Mouse (Mus musculus) liver, embryonic 16.5 days (tissue): ENCODE measurements around the gene Rab4a. TPM values are rescaled to one million over a fixed set of nuclear protein-coding genes. Genes with fewer than 3 reads are reported as not detected.

ENCODE experiments used
- ATAC-seq: fragments of 200-750 bp; cut with Nextera tagmentation; 2 replicates; pipeline ENCODE4 v1.8.0; 2017; ENCODE audit warnings: low read depth, mild to moderate bottlenecking, moderate number of reproducible peaks, moderate library complexity
- H3K27ac ChIP-seq: fragments of 300-500 bp; sonication (generic); 2 replicates; pipeline ENCODE4 v1.5.1; 2014; ENCODE audit warnings: mild to moderate bottlenecking, low read length
- H3K27me3 ChIP-seq: fragments of 300-500 bp; sonication (generic); 2 replicates; pipeline ENCODE4 v1.6.1; 2014; ENCODE audit warnings: low read depth, low read length, mixed read lengths; ENCODE audit not compliant: control insufficient read depth, insufficient read depth
- H3K36me3 ChIP-seq: fragments of 300-500 bp; sonication (generic); 2 replicates; pipeline ENCODE4 v1.6.1; 2014; ENCODE audit warnings: mild to moderate bottlenecking; ENCODE audit not compliant: control insufficient read depth, insufficient read depth
- H3K4me1 ChIP-seq: fragments of 300-500 bp; sonication (generic); 2 replicates; pipeline ENCODE4 v1.6.1; 2014; ENCODE audit warnings: low read depth, low read length, mixed read lengths; ENCODE audit not compliant: control insufficient read depth
- H3K4me2 ChIP-seq: fragments of 300-500 bp; sonication (generic); 2 replicates; pipeline ENCODE4 v1.6.1; 2014; ENCODE audit warnings: low read depth, low read length, mixed read lengths
- H3K4me3 ChIP-seq: fragments of 300-500 bp; sonication (generic); 2 replicates; pipeline ENCODE4 v1.5.1; 2014; ENCODE audit warnings: low read depth, mild to moderate bottlenecking, low read length
- H3K9ac ChIP-seq: fragments of 300-500 bp; sonication (generic); 2 replicates; pipeline ENCODE4 v1.6.1; 2014; ENCODE audit warnings: low read depth, low read length
- H3K9me3 ChIP-seq: fragments of 300-500 bp; sonication (generic); replicated peaks from 2 replicates; pipeline ENCODE4 v1.6.1; 2016; ENCODE audit warnings: low read length; ENCODE audit not compliant: control insufficient read depth
- WGBS: fragments of 180-500 bp; shearing (Covaris S2); extraction: QIAGEN DNeasy Blood & Tissue Kit; methylation state at CpG from one replicate; pipeline ENCODE4 v1.1.7; 2014; ENCODE audit not compliant: insufficient replicate concordance; 5-methylcytosine and 5-hydroxymethylcytosine counted together
- polyA plus RNA-seq: library from polyadenylated mRNA; unstranded; fragments of >200 nt; fragmentation: Nextera tagmentation; extraction: Ambion mirVana; gene quantifications from 2 replicates; pipeline ENCODE4 v1.2.1, GENCODE M21; 2015

Gene Rab4a
- polyA plus RNA-seq, 1 experiment from 2014 or later = 37.8 TPM

GRCm38 (mm10) chr8:123857361-123857760 is 51.6 kb downstream of the Rab4a start:
- 0 out of 2 replicates have a peak overlapping the region, but pooled peaks have one; percentile 98 for H3K9ac ChIP-seq

GRCm38 (mm10) chr8:123858574-123858940 is 52.8 kb downstream of the Rab4a start:
- H3K4me3 ChIP-seq = peak overlapping the region; percentile 99
- peaks cover 29% of the 10 kb centered on the region for H3K27me3 ChIP-seq
- no peaks in the 10 kb centered on the region for H3K36me3 ChIP-seq
- H3K27ac ChIP-seq = peak overlapping the region; percentile 91
- H3K4me2 ChIP-seq = peak overlapping the region; percentile 99
- peak overlapping the region; percentile 98 for H3K9ac ChIP-seq
- no peak for ATAC-seq
- H3K9me3 ChIP-seq = 0 out of 2 replicates have a peak, but pooled peaks cover 2% of the 10 kb centered on the region
- H3K4me1 ChIP-seq = peaks cover 18% of the 10 kb centered on the region
- 2% methylated on average over 17 of the region's 17 CpGs for WGBS

More at GRCm38 (mm10) chr8:123857361-123857760, 51.6 kb downstream of the Rab4a start:
- no peak overlapping the region for H3K27ac ChIP-seq
- H3K4me1 ChIP-seq = peaks cover 18% of the 10 kb centered on the region
- H3K4me2 ChIP-seq = peak overlapping the region; percentile 99
- no peak for ATAC-seq
- H3K27me3 ChIP-seq = peaks cover 19% of the 10 kb centered on the region
- no peaks in the 10 kb centered on the region for H3K36me3 ChIP-seq
- H3K9me3 ChIP-seq = 0 out of 2 replicates have a peak, but pooled peaks cover 2% of the 10 kb centered on the region
- 69% methylated on average over 3 of the region's 3 CpGs for WGBS
- peak overlapping the region; percentile 99 for H3K4me3 ChIP-seq

GRCm38 (mm10) chr8:123858941-123859647 is 53.3 kb downstream of the Rab4a start:
- ATAC-seq = peak; percentile 98
- no peaks in the 10 kb centered on the region for H3K36me3 ChIP-seq
- peak overlapping the region; percentile 99 for H3K4me2 ChIP-seq
- H3K9ac ChIP-seq = peak overlapping the region; percentile 98
- peak overlapping the region; percentile 99 for H3K4me3 ChIP-seq
- under 1% methylated on average over 78 of the region's 79 CpGs for WGBS
- H3K27me3 ChIP-seq = peaks cover 34% of the 10 kb centered on the region
- H3K27ac ChIP-seq = peak overlapping the region; percentile 91
- H3K4me1 ChIP-seq = peaks cover 18% of the 10 kb centered on the region
- H3K9me3 ChIP-seq = 0 out of 2 replicates have a peak, but pooled peaks cover 2% of the 10 kb centered on the region

- peak within 1 kb of the TSS; percentile 91 for H3K27ac ChIP-seq
- peak; percentile 60 for ATAC-seq
- H3K9ac ChIP-seq = peak within 1 kb of the TSS; percentile 98
- H3K4me1 ChIP-seq = peaks cover 18% of the 10 kb centered on the region
- H3K4me2 ChIP-seq = peak within 1 kb of the TSS; percentile 99
- 0 out of 2 replicates have a peak, but pooled peaks cover under 1% of the 10 kb centered on the region for H3K9me3 ChIP-seq
- no peaks in the 10 kb centered on the region for H3K36me3 ChIP-seq
- H3K27me3 ChIP-seq = peaks cover 36% of the 10 kb centered on the region
- under 1% methylated on average over 48 of the region's 48 CpGs for WGBS
- H3K4me3 ChIP-seq = peak within 1 kb of the TSS; percentile 99
Measured at GRCm38 (mm10) chr8:123859648-123860259, 54.0 kb downstream of the Rab4a start, which contains the start of gene Ccsap. Gene Ccsap, minus strand, starts transcription at chr8:123860209.

GRCm38 (mm10) chr8:123860386-123860785 is 54.6 kb downstream of the Rab4a start:
- H3K4me2 ChIP-seq = peak overlapping the region; percentile 99; the same call in 1 of the 2 replicates
- H3K27ac ChIP-seq = no peak overlapping the region
- H3K4me1 ChIP-seq = peaks cover 18% of the 10 kb centered on the region
- no peaks in the 10 kb centered on the region for H3K9me3 ChIP-seq
- peak overlapping the region; percentile 99 for H3K4me3 ChIP-seq
- 56% methylated on average over 4 of the region's 4 CpGs for WGBS
- no peak overlapping the region for H3K9ac ChIP-seq
- ATAC-seq = no peak
- no peaks in the 10 kb centered on the region for H3K36me3 ChIP-seq
- H3K27me3 ChIP-seq = peaks cover 36% of the 10 kb centered on the region

- Histone ChIP-seq H3K27me3 (peaks cover 27% of the 10 kb centered on the region), H3K4me1 (no peaks in the 10 kb centered on the region), H3K27ac (no peak overlapping the region), H3K4me3 (no peak overlapping the region), H3K9ac (no peak overlapping the region), H3K4me2 (no peak overlapping the region), H3K9me3 (no peaks in the 10 kb centered on the region), H3K36me3 (no peaks in the 10 kb centered on the region)
- WGBS = 63% methylated on average over 7 of the region's 7 CpGs
- no peak for ATAC-seq
Measured at GRCm38 (mm10) chr8:123865786-123866185, 60.0 kb downstream of the Rab4a start.

GRCm38 (mm10) chr8:123866971-123867370 is 61.2 kb downstream of the Rab4a start:
- H3K4me2 ChIP-seq = no peak overlapping the region
- H3K4me3 ChIP-seq = no peak overlapping the region
- no peaks in the 10 kb centered on the region for H3K4me1 ChIP-seq
- no peak overlapping the region for H3K27ac ChIP-seq
- WGBS = 37% methylated on average over 5 of the region's 5 CpGs
- ATAC-seq = no peak
- peaks cover 20% of the 10 kb centered on the region for H3K27me3 ChIP-seq
- no peaks in the 10 kb centered on the region for H3K36me3 ChIP-seq
- H3K9me3 ChIP-seq = no peaks in the 10 kb centered on the region
- no peak overlapping the region for H3K9ac ChIP-seq

DNA sequence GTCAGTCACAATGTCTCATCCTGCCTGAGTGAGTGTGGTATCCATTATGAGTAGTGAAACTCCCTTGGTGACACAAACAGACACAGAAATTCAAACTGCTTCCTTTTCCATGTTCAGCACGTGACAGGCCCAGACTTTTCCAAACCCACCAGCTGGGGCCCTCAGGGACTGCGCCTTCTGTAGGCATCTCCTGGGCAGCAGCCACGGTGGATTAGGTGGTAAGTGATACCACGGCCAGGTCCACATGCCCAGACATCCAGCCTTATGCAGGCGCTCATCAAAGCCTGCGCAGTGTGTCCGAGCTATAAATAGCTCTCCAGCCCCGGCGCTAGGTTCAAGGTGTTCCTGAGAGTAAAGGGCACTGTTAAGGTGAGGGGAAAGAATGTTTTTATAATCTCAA is 66.3 kb downstream of the Rab4a start:
- 59% methylated on average over 9 of the region's 9 CpGs for WGBS
- Histone ChIP-seq H3K4me2 (no peak overlapping the region), H3K4me1 (no peaks in the 10 kb centered on the region)

DNA sequence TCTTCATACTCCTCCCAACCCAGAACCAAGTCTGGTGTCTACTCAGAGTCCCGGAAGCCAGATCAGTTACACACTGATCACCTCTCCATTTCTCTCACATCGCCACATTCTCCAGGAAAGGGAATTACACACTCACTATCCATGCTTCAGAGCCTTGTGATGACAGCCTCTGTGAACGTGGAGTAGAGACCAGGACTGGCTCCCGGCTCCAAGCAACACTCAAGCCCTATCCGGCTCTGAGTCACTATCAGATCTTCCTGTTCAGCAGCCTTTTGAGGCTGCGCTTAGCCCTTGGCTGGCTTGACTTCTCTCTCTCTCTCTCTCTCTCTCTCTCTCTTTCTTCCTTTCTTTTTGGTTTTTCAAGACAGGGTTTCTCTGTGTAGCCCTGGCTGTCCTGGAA is 67.6 kb downstream of the Rab4a start:
- Histone ChIP-seq H3K4me3 (no peak overlapping the region), H3K9ac (no peak overlapping the region), H3K36me3 (no peaks in the 10 kb centered on the region), H3K4me1 (no peaks in the 10 kb centered on the region), H3K27ac (no peak overlapping the region), H3K9me3 (no peaks in the 10 kb centered on the region), H3K27me3 (no peaks in the 10 kb centered on the region), H3K4me2 (no peak overlapping the region)
- no peak for ATAC-seq
- WGBS = 58% methylated on average over 6 of the region's 6 CpGs

More for the DNA sequence above, 66.3 kb downstream of the Rab4a start:
- H3K27me3 ChIP-seq = no peaks in the 10 kb centered on the region
- H3K36me3 ChIP-seq = no peaks in the 10 kb centered on the region
- H3K9ac ChIP-seq = no peak overlapping the region
- no peak overlapping the region for H3K27ac ChIP-seq
- H3K9me3 ChIP-seq = no peaks in the 10 kb centered on the region
- no peak for ATAC-seq
- no peak overlapping the region for H3K4me3 ChIP-seq
